18 mouse cellular contexts compared by ENCODE assay signal in genomic region chr11:85889056-85889729, GRCm38 (mm10). TPM values are rescaled to one million over a fixed set of nuclear protein-coding genes. Genes with fewer than 3 reads are reported as not detected.
DNase-seq lines count a peak whose midpoint lies in the region; ATAC-seq and TF ChIP-seq lines count a peak whose summit lies in the region.
"Had no signal": no experiment of that assay in that cellular context is flagged by ENCODE, and none has a peak within 500 bp of the region (broad histone marks: within the 10 kb centered on the region; RNA-seq: fewer than 3 reads in every experiment).

No protein-coding gene starts in this region.

- no peak overlapping the region for H3K9ac ChIP-seq in kidney, embryonic 14.5 days (ENCODE audit: low read depth, low read length)
- no peak overlapping the region for H3K9ac ChIP-seq in kidney, embryonic 15.5 days
- H3K9ac ChIP-seq: forebrain, embryonic 13.5 days; hindbrain, embryonic 13.5 days; midbrain, embryonic 12.5 days had no signal

- H3K9me3 ChIP-seq in kidney, embryonic 14.5 days (ENCODE audit: control insufficient read depth, low read length): no peaks in the 10 kb centered on the region
- no peaks in the 10 kb centered on the region for H3K9me3 ChIP-seq in kidney, embryonic 15.5 days (replicated peaks)
- H3K9me3 ChIP-seq in E14TG2a.4 (ENCODE audit: low read length): no peaks in the 10 kb centered on the region
- H3K9me3 ChIP-seq in limb, embryonic 10.5 days (replicated peaks): no peaks in the 10 kb centered on the region
- H3K9me3 ChIP-seq: forebrain, embryonic 13.5 days; hindbrain, embryonic 13.5 days; midbrain, embryonic 12.5 days had no signal

- H3K4me3 ChIP-seq in kidney, embryonic 14.5 days (ENCODE audit: low read length): no peak overlapping the region
- H3K4me3 ChIP-seq in kidney, embryonic 15.5 days (replicated peaks): no peak overlapping the region
- H3K4me3 ChIP-seq in E14TG2a.4 (replicated peaks; ENCODE audit: low read length): peak overlapping the region; percentile 59
- peak overlapping the region; percentile 63 for H3K4me3 ChIP-seq in limb, embryonic 10.5 days
- H3K4me3 ChIP-seq: forebrain, embryonic 13.5 days had no signal

- 0 out of 2 replicates have a peak, but pooled peaks have one; percentile 11 for ATAC-seq in kidney, embryonic 14.5 days (ENCODE audit: low FRiP score, low TSS enrichment)
- no peak for ATAC-seq in kidney, embryonic 15.5 days (replicated peaks; ENCODE audit: low FRiP score)
- ATAC-seq: forebrain, embryonic 13.5 days had no signal

- DNase-seq in embryo, embryonic 9.5 days (ENCODE audit: extremely low spot score): peak; percentile 24
- DNase-seq in embryo, embryonic 11 days: no peak
- no peak for DNase-seq in limb, embryonic 10.5 days (ENCODE audit: low spot score)
- DNase-seq in ovary, adult 18-20 months (ENCODE audit: low spot score): no peak
- DNase-seq in cerebellum, adult 18-20 months: no peak
- DNase-seq: heart, adult 11 months; kidney, adult 2 months; layer of hippocampus, postnatal 36 days; right cerebral cortex, postnatal 25 days had no signal

- H3K4me1 ChIP-seq in kidney, embryonic 14.5 days (ENCODE audit: control insufficient read depth, insufficient read depth, low read length): no peaks in the 10 kb centered on the region
- peaks cover 30% of the 10 kb centered on the region for H3K4me1 ChIP-seq in kidney, embryonic 15.5 days
- H3K4me1 ChIP-seq in E14TG2a.4 (replicated peaks; ENCODE audit: low read depth, low read length): peaks cover 59% of the 10 kb centered on the region
- peaks cover 85% of the 10 kb centered on the region for H3K4me1 ChIP-seq in limb, embryonic 10.5 days

- peaks cover 98% of the 10 kb centered on the region for H3K27me3 ChIP-seq in kidney, embryonic 14.5 days (ENCODE audit: control insufficient read depth, insufficient read depth, low read length)
- H3K27me3 ChIP-seq in kidney, embryonic 15.5 days: peaks cover 97% of the 10 kb centered on the region
- H3K27me3 ChIP-seq in E14TG2a.4 (ENCODE audit: insufficient read depth, low read length): peaks cover 95% of the 10 kb centered on the region
- peaks cover 97% of the 10 kb centered on the region for H3K27me3 ChIP-seq in limb, embryonic 10.5 days (ENCODE audit: low read depth, poor library complexity, severe bottlenecking)

- H3K27ac ChIP-seq in kidney, embryonic 14.5 days (ENCODE audit: low read depth, low read length): no peak overlapping the region
- no peak overlapping the region for H3K27ac ChIP-seq in kidney, embryonic 15.5 days
- H3K27ac ChIP-seq in limb, embryonic 10.5 days: peak overlapping the region; percentile 97
- H3K27ac ChIP-seq: forebrain, embryonic 13.5 days; hindbrain, embryonic 13.5 days; midbrain, embryonic 12.5 days had no signal

- no peaks in the 10 kb centered on the region for H3K36me3 ChIP-seq in kidney, embryonic 14.5 days (ENCODE audit: control insufficient read depth, insufficient read depth, low read length)
- H3K36me3 ChIP-seq in kidney, embryonic 15.5 days: no peaks in the 10 kb centered on the region
- H3K36me3 ChIP-seq in E14TG2a.4 (ENCODE audit: insufficient read depth, low read length): no peaks in the 10 kb centered on the region
- peaks cover 18% of the 10 kb centered on the region; the same call in 1 of the 2 replicates for H3K36me3 ChIP-seq in limb, embryonic 10.5 days
- H3K36me3 ChIP-seq: hindbrain, embryonic 13.5 days; midbrain, embryonic 12.5 days had no signal

- 26% methylated on average over 8 of the region's 8 CpGs for WGBS in kidney, embryonic 14.5 days
- WGBS in kidney, embryonic 15.5 days: 28% methylated on average over 8 of the region's 8 CpGs
- WGBS in limb, embryonic 10.5 days: 20% methylated on average over 8 of the region's 8 CpGs

- no peak overlapping the region for H3K4me2 ChIP-seq in kidney, embryonic 14.5 days (replicated peaks; ENCODE audit: low read depth, low read length)
- H3K4me2 ChIP-seq in kidney, embryonic 15.5 days: no peak overlapping the region
- H3K4me2 ChIP-seq: forebrain, embryonic 13.5 days; hindbrain, embryonic 13.5 days; midbrain, embryonic 12.5 days had no signal

- TF ChIP-seq CTCF in E14TG2a.4 (conservative IDR thresholded peaks at IDR 0.05; ENCODE audit: low read length): no peak

RNA-seq across cellular contexts. Expression of gene Tbx4, which starts 3.0 kb away (rescaled TPM):
- polyA plus RNA-seq in kidney, embryonic 14.5 days (2014; fragmentation: Nextera tagmentation; extraction: Ambion mirVana): 0.06 TPM in 1 of 2 replicates, not detected in the other
- polyA plus RNA-seq in kidney, embryonic 15.5 days (2015; fragmentation: Nextera tagmentation; extraction: Ambion mirVana): 0.36 and 0.56 TPM in 2 replicates
- 23.5 and 49.0 TPM in 2 replicates for polyA plus RNA-seq in limb, embryonic 10.5 days (2016; fragmentation: Nextera tagmentation; extraction: Ambion mirVana)
- polyA plus RNA-seq: liver, embryonic 16.5 days had no signal

RNA-seq across cellular contexts. Expression of gene Gm11444, which starts 39.1 kb away (rescaled TPM):
- not detected in 2 replicates for polyA plus RNA-seq in kidney, embryonic 14.5 days (2014; fragmentation: Nextera tagmentation; extraction: Ambion mirVana)
- polyA plus RNA-seq in kidney, embryonic 15.5 days (2015; fragmentation: Nextera tagmentation; extraction: Ambion mirVana): not detected in 2 replicates
- polyA plus RNA-seq in limb, embryonic 10.5 days (2016; fragmentation: Nextera tagmentation; extraction: Ambion mirVana): not detected in 2 replicates
- polyA plus RNA-seq: forebrain, embryonic 13.5 days; hindbrain, embryonic 13.5 days; kidney, adult 2 months; large intestine, adult 2 months; liver, embryonic 16.5 days; midbrain, embryonic 12.5 days; urinary bladder, adult 2 months had no signal

RNA-seq across cellular contexts. Expression of gene Tbx2, which starts 56.8 kb away (rescaled TPM):
- polyA plus RNA-seq in kidney, embryonic 14.5 days (2014; fragmentation: Nextera tagmentation; extraction: Ambion mirVana): 18.2 and 19.8 TPM in 2 replicates
- polyA plus RNA-seq in kidney, embryonic 15.5 days (2015; fragmentation: Nextera tagmentation; extraction: Ambion mirVana): 11.2 and 11.4 TPM in 2 replicates
- polyA plus RNA-seq in limb, embryonic 10.5 days (2016; fragmentation: Nextera tagmentation; extraction: Ambion mirVana): 4.0 and 5.3 TPM in 2 replicates

Comparison
In these comparisons a context has a peak if more than half of its experiments do, and no peak if none do; other contexts are left out.
1. H3K4me3 ChIP-seq: peak in E14TG2a.4 (single experiment) and limb, embryonic 10.5 days (single experiment); none in kidney, embryonic 14.5 days (single experiment) and kidney, embryonic 15.5 days (single experiment).
2. RNA of gene Tbx4, which starts 3.0 kb away (polyA plus RNA-seq): 23.5 to 49.0 TPM in limb, embryonic 10.5 days; 0.36 to 0.56 TPM in kidney, embryonic 15.5 days and 0.06 TPM in kidney, embryonic 14.5 days; every median in the first group is over 10 times any median in the second.